Mouse (Mus musculus) layer of hippocampus, adult 8-10 months (tissue): ENCODE data around the gene Grid2. TPM values are rescaled to one million over a fixed set of nuclear protein-coding genes. Genes with fewer than 3 reads are reported as not detected.

Experiments
- DNase-seq, 2 experiments: peaks; one replicate each; pipeline ENCODE4 v3.0.0; 2022; ENCODE audit warnings: low spot score in 2 of 2
- total RNA-seq, 4 experiments: library from RNA; stranded (reverse); gene quantifications; 2 replicates each; pipeline ENCODE4 v1.2.4; 2022

The Grid2 gene
- total RNA-seq, 4 experiments from 2014 or later, result 13.2 to 17.8 (median 16.2) TPM

DNA sequence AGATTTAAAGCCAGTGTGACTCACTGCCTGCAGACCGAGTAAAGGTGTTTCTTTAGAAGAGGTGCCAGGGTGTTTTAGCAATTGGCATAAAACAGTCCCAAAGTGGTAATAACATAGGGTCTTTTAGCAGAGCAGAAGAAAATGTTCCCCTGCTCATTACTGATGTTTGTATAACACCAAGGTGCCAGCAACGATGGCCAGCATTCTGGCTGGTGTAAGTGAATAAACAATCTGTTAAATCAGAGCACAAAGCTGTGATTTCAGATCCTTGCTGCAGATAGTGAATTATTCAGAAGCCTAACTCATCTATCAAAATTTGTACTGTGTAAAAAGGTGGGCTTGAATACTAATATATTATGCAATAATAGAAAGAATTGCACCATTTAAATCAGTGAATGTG lies 353.9 kb downstream of the Grid2 start:
- peak in 1 of 2 experiments; percentile 8 for DNase-seq

DNA sequence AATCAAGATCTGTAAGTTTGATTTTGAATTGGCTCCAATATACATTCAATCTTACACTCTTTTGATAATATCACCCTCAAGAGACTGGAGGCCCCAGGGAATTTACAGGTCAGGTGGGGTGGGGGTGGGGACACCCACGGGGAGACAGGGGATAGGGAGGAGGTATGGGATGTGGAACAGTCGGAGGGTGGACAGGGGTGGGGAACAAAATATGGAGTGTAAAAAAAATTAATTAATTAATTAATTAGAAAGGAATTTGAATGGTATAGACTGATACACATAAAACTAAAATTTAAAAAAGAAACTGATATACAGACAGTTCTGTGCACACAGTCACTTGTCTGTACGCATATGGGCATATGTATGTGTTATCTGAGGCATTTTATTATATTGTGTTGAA lies 380.3 kb downstream of the Grid2 start:
- DNase-seq, result no peak

DNA sequence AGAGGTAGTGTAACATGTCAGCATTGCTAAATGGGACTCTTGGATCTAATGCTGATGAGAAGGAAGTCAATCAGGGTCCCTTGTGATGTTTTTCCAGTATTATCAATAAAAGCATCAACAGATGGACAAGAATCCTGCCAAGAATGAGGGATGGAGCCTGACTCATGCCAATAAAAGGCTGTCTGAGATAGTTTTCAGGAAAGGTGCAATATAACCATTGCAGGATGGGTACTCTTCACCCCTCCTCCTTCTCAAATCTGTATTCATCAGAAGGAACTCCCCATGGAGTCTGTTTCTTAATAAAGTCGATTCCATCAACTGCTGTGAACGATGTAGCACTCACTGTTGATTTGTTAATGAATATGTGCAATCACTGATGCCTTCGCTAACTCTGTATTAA lies 403.7 kb downstream of the Grid2 start:
- DNase-seq, result peak in 1 of 2 experiments; percentile 4

DNA sequence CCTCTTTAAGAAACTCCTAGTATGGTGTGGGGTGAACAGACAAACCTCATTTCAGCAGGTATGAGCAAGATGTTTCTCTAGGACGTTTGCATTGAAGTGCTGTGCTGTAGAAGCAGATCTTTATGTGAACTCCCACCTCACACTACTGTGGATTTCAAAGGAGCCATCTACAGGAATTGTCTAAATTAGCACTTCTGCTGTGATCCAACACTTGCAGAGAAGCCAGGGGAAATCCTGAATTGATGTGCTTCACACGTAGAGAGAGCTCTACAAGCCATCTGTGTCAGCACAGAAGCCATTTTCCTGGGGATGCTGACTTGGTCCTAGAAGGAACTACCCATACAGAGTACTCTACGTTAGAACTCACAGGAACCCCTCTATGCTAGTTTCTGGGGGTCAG lies 430.0 kb downstream of the Grid2 start:
- no peak for DNase-seq

DNA sequence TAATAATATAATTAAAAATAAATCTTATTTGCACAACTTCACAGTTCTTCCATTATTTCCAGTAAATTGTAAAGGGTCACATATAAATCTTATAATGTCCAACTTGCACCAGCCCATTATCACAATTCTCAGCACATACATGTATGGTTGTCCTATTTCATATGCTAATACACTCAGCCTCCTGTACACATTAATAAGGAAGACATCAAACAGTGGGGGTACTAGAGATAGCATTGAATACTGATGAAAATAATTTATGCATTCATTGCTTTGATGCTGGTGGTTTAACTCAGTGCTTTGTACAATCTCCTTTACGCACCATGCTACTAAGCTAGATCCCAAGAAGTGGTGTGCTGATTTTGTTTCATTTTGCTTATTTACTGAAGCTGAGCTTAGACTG lies 446.0 kb downstream of the Grid2 start:
- no peak for DNase-seq

DNA sequence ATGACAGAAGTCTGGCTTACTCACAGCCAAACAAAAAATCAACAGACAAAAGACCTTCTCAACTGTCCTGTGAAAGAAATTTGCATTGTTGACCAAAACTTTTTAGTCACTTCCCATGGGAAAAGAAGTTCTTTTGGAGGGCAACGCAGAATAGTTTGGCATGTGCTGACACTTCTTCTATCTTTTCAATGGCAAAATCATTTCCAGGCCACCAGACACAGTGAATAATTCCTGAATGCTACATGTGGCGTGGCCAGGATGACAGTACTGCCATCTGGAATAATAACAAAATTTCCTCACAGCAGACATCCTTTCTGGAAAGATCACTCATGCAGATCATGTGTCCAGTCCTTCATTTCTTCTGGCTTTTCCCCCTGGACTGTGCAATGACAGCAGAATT lies 478.1 kb downstream of the Grid2 start:
- DNase-seq, result no peak

DNA sequence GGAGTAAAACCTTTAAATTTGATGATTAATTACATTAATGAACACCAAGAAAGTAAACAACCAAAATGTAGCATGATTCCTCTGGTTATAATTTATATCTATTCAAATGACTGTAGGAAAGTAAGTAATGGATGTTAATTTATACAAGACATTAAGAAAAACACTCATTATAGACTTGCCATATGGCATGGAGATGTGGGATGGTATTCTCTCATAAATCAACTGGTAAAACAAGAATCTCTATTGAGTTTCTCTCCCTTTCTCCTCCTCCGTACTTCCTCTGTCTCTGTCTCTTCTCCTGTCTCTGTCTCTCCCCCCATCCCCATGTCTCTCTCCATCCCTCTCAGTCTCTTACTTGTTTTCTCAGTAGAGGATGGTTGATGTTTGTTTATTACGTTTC lies 506.9 kb downstream of the Grid2 start:
- DNase-seq, result no peak

DNA sequence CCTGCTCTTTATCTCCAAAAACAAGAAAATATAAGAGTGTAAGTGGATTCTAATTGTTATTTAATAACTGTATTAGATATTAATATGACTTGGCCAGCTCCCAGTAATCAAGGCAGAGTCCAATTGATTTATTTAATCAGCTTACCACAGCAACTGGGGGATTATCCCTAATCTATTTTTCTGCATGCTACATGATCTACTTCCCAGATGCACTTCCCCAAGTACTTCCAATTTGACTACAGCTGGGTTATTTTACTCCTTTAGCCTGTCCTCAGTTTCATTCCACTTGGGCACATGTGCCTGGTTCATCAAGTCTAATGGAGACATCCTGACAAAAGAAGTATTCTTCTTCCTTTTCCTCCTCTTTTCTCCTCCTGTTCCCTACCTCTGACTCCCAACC lies 539.0 kb downstream of the Grid2 start:
- DNase-seq, result no peak

DNA sequence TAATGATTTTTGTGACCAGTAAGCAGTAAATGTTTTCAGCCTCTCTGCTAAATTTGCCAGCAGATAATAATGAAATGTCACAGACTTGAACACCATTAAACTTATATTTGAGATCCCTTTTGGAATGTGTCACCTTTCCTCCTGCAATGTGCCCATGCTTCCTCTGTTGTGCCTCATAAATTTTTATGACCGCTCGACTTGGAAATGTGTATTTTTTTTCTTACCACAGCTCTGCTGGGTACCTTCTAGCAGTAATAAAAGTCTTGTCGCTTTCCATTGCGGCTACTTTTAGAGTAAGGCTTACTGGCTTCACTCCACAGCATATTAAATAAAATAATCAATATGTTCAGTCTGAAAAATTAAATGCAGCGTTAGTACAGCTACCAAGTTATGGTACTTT lies 564.6 kb downstream of the Grid2 start:
- no peak for DNase-seq

DNA sequence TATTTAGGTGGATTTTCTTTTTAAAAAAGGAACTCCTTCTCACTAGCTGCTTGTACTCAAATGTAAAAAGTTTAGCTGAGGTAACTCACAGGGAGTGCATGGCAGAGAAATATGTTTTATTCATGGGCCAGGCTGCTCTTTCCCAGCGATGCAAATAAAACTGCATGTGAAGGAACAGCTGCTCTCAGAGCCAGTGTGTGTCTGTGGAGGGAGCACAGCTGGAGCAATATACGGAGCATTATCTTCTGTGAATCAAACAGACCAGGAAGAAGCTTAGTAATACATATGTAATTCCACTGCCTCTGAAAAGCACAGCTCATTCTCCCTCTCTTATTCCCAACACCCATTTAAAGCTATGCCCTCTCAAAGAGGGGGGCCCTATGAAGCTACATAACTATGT lies 607.0 kb downstream of the Grid2 start:
- no peak for DNase-seq

DNA sequence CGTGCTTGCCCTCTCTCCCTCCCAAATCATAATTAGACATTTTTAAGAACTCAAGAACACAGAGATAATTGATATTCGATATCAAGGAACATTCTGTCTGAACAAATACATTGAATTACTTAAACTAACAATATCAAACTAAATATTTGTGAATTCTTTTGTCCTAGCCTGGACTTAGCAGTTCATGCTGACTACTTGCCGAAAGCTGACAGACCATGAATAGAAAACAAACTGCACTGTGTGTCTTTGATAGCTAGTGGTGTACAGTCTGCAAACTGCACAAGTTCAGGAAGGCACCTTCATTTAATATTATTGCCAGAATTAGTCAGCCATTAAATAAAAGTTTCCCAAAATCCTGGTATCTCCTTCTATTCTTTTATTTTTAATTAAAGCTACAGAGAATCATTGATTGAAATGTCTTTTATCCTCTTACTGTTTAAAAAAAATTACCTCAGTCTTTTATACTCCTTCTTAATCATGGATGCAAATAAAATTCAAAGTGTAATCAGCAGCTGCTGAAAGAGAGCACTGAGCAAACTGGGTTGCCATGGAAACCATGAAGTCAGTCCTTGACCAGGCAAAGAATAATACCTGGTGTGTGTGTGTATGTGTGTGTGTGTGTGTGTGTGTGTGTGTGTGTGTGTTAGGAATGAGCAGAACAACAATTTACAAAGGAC lies 621.5 kb downstream of the Grid2 start:
- no peak for DNase-seq

DNA sequence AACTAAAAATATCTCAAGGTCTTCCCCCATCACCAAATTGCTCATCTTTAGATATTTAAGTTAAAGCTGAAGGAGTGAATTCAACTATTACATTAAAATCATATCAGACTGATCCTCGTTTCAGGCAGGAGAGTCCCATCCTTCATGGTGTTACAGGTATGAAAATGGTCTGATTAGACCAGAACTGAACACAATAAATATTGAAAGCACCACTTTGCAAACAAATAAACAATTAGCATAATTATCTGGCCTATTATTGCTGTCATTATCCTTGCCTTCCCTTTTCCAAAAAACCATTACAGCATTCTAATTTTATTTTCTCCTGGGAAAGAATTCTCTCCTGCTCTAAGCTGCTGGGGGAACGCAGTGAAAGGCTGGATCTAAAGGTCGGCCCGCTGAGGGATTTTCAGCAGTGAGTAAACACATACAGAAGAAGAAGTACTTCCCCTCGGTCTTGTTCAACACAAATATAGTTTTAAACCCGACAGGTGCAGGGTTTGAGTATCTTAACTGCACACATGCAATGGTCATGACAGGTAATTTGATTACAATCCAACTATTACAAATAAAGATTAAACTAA lies 622.2 kb downstream of the Grid2 start:
- no peak for DNase-seq

DNA sequence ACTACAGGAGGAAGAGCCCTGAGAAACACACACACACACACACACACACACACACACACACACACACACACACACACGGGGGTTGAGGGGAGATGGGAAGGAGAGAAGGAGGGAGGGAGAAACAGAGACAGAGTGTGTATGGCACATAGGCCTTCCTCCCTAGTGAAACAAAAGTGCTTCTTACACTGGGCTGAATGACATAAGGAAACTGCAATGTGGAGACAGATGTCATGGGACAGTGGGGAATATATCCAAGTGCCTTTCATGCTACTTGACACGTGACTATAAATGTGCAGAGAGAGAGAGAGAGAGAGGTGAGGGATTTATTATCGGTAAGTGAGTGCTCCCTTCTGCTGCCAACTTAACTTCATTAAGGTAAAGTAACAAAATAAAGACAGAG lies 639.0 kb downstream of the Grid2 start:
- DNase-seq, result no peak

DNA sequence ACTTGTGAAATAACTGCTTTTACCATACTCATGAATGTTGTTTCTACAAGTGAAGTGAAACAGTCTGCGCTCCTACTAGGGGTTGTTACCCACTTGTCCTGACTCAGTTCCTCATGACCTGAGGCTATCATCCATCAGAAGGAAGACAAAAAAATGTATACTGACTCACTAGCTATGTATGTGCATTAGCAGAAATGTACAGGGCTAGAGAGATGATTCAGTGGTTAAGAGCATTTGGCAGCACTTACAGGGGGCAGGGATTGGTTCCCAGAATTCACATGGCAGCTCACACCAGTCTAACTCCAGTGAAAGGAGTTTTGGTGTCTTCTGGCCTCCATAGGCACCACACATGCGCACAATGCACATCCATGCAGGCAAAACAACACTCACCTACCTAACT lies 642.5 kb downstream of the Grid2 start:
- no peak for DNase-seq

DNA sequence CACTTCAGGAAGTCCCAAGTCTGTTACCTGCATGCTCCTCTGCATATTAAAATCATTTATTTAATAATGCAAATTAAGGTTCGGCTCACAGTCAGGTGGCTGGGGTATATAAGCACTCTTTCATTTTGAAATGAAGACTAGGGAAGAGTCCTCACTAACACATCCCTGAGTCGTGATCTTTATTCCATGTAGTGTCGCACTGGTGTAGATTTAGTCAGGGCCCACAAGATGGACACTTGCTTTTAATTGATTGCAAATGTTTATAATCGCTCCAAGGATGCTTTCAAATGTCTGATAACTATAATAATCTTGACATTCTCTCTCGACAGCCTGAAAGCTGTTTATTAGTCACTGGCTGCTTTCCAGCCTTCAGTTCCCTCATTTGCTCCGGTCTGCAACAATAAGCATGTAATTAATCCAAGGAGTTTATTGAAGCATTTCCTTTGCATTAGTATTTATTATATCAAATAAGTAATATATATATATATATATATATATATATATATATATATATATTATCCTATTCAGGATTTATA lies 661.4 kb downstream of the Grid2 start:
- no peak for DNase-seq

DNA sequence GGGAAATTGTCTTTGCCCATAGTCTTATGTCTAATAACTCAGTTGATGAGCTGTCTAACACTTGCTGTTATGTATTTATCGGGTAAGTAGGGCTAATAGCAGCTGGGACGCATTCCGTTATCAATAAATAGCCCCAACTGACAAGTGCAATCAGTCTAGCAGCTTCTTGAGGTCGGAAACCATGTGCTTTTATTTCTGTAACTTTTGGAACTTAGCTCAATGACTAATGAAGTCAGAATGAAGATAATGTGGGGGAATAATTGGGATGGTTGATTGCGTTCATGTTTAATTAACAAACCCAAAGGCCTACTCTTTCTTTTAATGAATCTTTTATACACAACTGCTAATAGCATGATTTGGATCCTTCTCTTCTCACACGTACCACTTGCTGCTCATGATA lies 666.3 kb downstream of the Grid2 start:
- DNase-seq, result no peak

DNA sequence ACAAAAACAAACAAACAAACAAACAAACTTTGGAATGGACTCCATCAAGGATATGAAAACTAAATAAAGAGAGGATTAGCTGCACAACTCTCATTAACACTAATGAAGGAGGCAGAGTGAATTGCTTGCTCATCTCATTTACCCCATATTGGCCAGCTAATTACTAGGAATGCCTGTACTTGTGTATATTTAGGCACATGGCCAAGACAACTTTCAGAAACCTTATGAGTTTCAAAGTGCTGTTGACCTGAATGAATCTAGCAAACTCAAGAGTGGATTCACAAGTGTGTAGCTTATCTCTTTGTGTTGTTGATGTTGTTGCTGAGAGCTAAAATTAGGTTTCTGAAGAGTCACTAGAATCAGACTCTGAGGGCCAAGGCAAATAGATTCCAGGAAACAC lies 675.5 kb downstream of the Grid2 start:
- DNase-seq, result no peak

DNA sequence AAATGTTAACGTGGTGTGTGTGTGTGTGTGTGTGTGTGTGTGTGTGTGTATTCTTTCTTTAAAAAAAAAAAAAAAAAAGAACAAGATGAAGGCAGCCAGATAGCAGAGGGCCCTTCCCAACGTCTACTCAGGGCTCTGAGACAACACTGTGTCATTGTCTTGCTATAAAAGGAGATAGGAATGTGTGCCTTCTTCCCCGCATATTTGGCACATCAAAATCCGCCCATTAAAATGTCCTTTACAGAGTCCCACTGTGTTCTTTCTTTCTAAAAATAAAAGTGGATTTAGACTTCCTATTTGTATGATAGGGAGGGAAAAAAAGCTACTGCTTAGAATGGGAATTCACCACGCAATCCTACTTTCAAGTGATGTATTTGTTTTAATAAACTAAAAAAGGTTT lies 691.0 kb downstream of the Grid2 start:
- no peak for DNase-seq

DNA sequence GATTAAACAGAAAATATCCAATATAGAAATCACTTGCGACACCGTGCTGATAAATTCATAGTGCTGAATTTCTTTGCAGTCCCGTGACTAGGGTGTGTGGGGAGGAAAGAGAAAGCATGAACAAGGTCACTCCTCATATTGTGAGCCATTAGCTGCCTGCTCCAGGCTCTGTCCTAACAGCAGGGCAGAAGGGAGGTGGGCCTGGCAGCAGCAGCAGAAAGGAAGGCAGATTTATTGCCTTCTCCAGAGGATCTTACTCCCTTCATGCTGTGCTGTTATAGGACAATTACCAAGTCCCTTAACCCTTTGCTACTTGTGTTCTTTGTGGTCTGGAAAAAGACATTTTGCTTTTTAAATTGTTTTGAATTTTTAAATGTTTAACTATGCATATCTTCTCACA lies 708.1 kb downstream of the Grid2 start:
- no peak for DNase-seq

DNA sequence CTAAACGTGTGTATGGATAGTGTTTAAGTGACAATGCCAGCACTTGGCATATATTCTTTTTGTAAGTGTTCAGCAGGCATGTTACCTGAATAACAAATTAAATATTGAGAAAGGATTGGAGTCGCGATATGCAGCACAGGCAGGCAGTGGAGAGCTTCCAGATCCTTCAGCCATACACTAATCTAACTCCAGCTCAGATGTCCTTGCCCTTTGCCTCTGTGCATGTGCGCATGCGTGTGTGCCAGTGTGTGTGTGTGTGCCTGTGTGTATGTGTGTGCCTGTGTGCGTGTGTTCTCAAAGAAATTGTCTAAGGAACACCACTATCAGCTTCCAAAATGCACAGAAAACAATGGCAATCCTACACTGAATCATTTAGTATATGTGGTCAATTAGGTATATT lies 708.6 kb downstream of the Grid2 start:
- DNase-seq, result no peak

DNA sequence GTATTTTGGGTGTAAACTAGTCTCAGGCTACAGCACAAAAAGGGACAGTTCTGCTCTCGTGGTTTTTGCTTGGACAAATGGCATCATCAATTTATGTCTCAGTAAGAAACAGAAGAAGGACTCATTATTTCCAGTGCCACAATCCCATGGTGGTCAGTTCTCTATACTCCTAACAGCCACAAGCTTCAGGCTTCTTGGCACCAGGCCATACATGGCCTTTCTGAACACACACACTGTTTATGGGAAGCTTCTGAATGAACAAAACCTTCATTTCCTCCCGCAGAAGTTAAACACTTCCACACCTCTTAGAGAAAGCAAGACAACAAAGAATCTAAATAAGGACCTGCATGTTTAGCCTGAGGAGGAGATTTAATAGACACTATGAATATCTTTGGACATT lies 709.1 kb downstream of the Grid2 start:
- peak in 1 of 2 experiments; percentile 6 for DNase-seq

DNA sequence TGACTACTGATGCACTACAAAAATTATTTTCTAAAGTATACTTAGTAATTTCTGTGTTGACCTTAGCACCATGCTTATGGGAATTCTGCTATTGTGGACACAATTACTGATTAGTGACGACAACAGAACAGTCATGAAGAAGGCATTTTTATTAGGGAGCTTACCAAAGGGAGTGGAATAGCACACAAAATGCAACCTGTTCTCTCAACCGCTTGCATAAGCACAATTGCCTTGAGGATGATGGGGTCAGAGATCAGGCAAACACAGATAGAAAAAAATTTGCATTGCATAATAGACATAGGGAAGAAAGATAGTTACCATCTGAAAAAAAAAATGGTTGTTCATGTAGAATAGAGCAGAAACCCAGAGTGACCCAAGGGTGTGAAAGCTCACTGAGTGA lies 790.4 kb downstream of the Grid2 start:
- DNase-seq, result no peak

DNA sequence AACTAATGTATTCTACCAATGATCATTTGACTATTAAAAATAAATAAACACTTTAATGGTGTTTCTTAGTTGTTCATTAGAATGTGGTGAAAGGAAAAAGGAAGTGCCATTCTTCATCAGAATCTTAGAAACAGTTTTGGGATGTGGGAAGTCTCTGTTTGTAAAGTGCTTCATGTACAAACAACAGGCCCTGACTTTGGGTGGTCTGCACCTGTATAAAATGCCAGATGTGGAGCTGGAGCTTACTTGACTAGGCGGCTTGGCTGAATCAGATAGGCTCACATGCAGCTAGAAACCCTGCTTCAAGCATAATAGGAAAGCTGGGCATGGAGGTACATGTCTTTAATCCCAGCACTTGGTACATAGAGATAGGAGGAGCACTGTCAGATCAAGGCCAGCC lies 791.1 kb downstream of the Grid2 start:
- no peak for DNase-seq
